Mouse (Mus musculus): ENCODE results near the gene Cpa5. TPM values are rescaled to one million over a fixed set of nuclear protein-coding genes. Genes with fewer than 3 reads are reported as not detected.
A peak's percentile ranks its signal among the peaks of the same experiment; 100 is the strongest.

Gene Cpa5
- polyA plus RNA-seq, 1 experiment from 2014 or later = not detected

- H3K27me3 ChIP-seq = no peaks in the 10 kb centered on the region
- H3K27ac ChIP-seq = no peak overlapping the region
- peaks cover 57% of the 10 kb centered on the region for H3K4me1 ChIP-seq (replicated peaks)
- 83% methylated on average over 6 of the region's 6 CpGs for WGBS
- H3K4me2 ChIP-seq = no peak overlapping the region
- ATAC-seq (ENCODE audit: low FRiP score) = no peak
- no peaks in the 10 kb centered on the region for H3K9me3 ChIP-seq
- H3K4me3 ChIP-seq = no peak overlapping the region
- H3K9ac ChIP-seq = no peak overlapping the region
- no peaks in the 10 kb centered on the region for H3K36me3 ChIP-seq
Observed at GRCm38 (mm10) chr6:30676506-30676905, 65.7 kb downstream of the Cpa5 start.

- Histone ChIP-seq H3K36me3 (no peaks in the 10 kb centered on the region), H3K9ac (no peak overlapping the region), H3K9me3 (no peaks in the 10 kb centered on the region), H3K27ac (peak overlapping the region; percentile 31; the same call in 1 of the 2 replicates), H3K4me3 (no peak overlapping the region), H3K27me3 (no peaks in the 10 kb centered on the region), H3K4me2 (no peak overlapping the region), H3K4me1 (replicated peaks) (peaks cover 61% of the 10 kb centered on the region)
- no peak for ATAC-seq (ENCODE audit: low FRiP score)
- 80% methylated on average over 9 of the region's 9 CpGs for WGBS
Observed at GRCm38 (mm10) chr6:30677591-30677990, 66.8 kb downstream of the Cpa5 start.

- H3K9me3 ChIP-seq = no peaks in the 10 kb centered on the region
- no peak overlapping the region for H3K4me2 ChIP-seq
- 0 out of 2 replicates have a peak overlapping the region, but pooled peaks have one; percentile 29 for H3K9ac ChIP-seq
- no peaks in the 10 kb centered on the region for H3K36me3 ChIP-seq
- peak; percentile 64 for ATAC-seq (ENCODE audit: low FRiP score)
- no peak overlapping the region for H3K4me3 ChIP-seq
- H3K4me1 ChIP-seq (replicated peaks) = peaks cover 61% of the 10 kb centered on the region
- H3K27ac ChIP-seq = peak overlapping the region; percentile 81
- H3K27me3 ChIP-seq = no peaks in the 10 kb centered on the region
- 31% methylated on average over 6 of the region's 6 CpGs for WGBS
Observed at GRCm38 (mm10) chr6:30678482-30678881, 67.7 kb downstream of the Cpa5 start.

GRCm38 (mm10) chr6:30679567-30679966 is 68.8 kb downstream of the Cpa5 start:
- H3K9ac ChIP-seq = peak overlapping the region; percentile 19; the same call in 1 of the 2 replicates

DNA sequence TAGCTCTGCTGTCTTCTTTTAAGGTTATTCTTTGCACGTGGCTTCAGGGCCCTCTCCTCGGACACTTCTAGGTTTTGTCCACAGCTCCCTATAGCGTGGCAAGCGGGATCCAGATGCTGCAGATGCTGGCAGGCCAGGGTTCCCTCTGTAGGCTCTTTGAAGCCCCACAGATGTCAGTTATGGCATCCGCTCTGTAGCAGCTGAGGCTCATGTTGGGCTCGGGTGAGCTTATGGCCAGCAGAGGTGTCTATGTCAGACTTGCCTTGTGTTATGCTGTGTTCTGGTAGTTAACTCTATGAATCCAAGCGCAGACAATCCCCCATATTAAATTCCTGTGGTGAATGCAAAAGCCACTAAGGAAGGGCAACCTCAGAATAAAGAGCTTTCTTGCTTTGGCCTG is 69.6 kb downstream of the Cpa5 start:
- no peak overlapping the region for H3K27ac ChIP-seq
- ATAC-seq (ENCODE audit: low FRiP score) = no peak
- H3K4me3 ChIP-seq = no peak overlapping the region
- no peaks in the 10 kb centered on the region for H3K36me3 ChIP-seq
- H3K27me3 ChIP-seq = no peaks in the 10 kb centered on the region
- H3K9ac ChIP-seq = no peak overlapping the region
- peaks cover 41% of the 10 kb centered on the region for H3K4me1 ChIP-seq (replicated peaks)
- WGBS = 80% methylated on average over 7 of the region's 7 CpGs
- no peak overlapping the region for H3K4me2 ChIP-seq
- H3K9me3 ChIP-seq = no peaks in the 10 kb centered on the region

More at GRCm38 (mm10) chr6:30679567-30679966, 68.8 kb downstream of the Cpa5 start:
- no peak overlapping the region for H3K4me2 ChIP-seq
- no peak for ATAC-seq (ENCODE audit: low FRiP score)
- no peaks in the 10 kb centered on the region for H3K27me3 ChIP-seq
- H3K4me3 ChIP-seq = no peak overlapping the region
- 0 out of 2 replicates have a peak overlapping the region, but pooled peaks have one; percentile 23 for H3K27ac ChIP-seq
- no peaks in the 10 kb centered on the region for H3K36me3 ChIP-seq
- 46% methylated on average over 5 of the region's 5 CpGs for WGBS
- peaks cover 50% of the 10 kb centered on the region for H3K4me1 ChIP-seq (replicated peaks)
- no peaks in the 10 kb centered on the region for H3K9me3 ChIP-seq

Other genes starting within 250 kb of the Cpa5 start
- 64.9 and 71.4 TPM in 2 replicates for gene Zc3hc1, start 220.0 kb upstream of the Cpa5 start, polyA plus RNA-seq (2015; fragmentation: Nextera tagmentation; extraction: Ambion mirVana)
- 32.9 and 34.2 TPM in 2 replicates for gene Klhdc10, start 209.1 kb upstream of the Cpa5 start, polyA plus RNA-seq (2015; fragmentation: Nextera tagmentation; extraction: Ambion mirVana)
- gene Tmem209, start 101.2 kb upstream of the Cpa5 start, polyA plus RNA-seq (2015; fragmentation: Nextera tagmentation; extraction: Ambion mirVana) = 29.5 and 33.4 TPM in 2 replicates
- 0.12 and 0.39 TPM in 2 replicates for gene Ssmem1, start 101.2 kb upstream of the Cpa5 start, polyA plus RNA-seq (2015; fragmentation: Nextera tagmentation; extraction: Ambion mirVana)
- gene Cpa2, start 69.4 kb upstream of the Cpa5 start, polyA plus RNA-seq (2015; fragmentation: Nextera tagmentation; extraction: Ambion mirVana) = 6.9 and 8.7 TPM in 2 replicates
- 1.4 and 1.5 TPM in 2 replicates for gene Cpa4, start 42.6 kb upstream of the Cpa5 start, polyA plus RNA-seq (2015; fragmentation: Nextera tagmentation; extraction: Ambion mirVana)
- gene Cpa1, start 28.2 kb downstream of the Cpa5 start, polyA plus RNA-seq (2015; fragmentation: Nextera tagmentation; extraction: Ambion mirVana) = 0.71 and 1.1 TPM in 2 replicates
- 13.3 and 14.2 TPM in 2 replicates for gene Cep41, start 82.7 kb downstream of the Cpa5 start, polyA plus RNA-seq (2015; fragmentation: Nextera tagmentation; extraction: Ambion mirVana)
- gene Mest, start 112.5 kb downstream of the Cpa5 start, polyA plus RNA-seq (2015; fragmentation: Nextera tagmentation; extraction: Ambion mirVana) = 367 and 379 TPM in 2 replicates